Mouse (Mus musculus) cortical plate, adult 2 months (tissue): ENCODE measurements around the gene Tmem51.

Source experiments
- CTCF ChIP-seq: fragments of 200-500 bp; IDR thresholded peaks from 2 replicates; pipeline ENCODE4 v1.5.1; 2011; ENCODE audit warnings: mild to moderate bottlenecking, control low read depth, low read length; ENCODE audit not compliant: insufficient read depth; ENCODE audit errors: extremely low read depth
- POLR2A ChIP-seq: fragments of 200-500 bp; IDR thresholded peaks from 2 replicates; pipeline ENCODE4 v1.6.1; 2011; ENCODE audit warnings: mild to moderate bottlenecking, low read length, control low read depth; ENCODE audit not compliant: insufficient read depth; ENCODE audit errors: extremely low read depth

- TF ChIP-seq POLR2A (no peak), CTCF (no peak)
Measured at GRCm38 (mm10) chr4:142117993-142118392, 33.9 kb upstream of the Tmem51 start.
